Mouse (Mus musculus): ENCODE results near the gene Cux1.

- TF ChIP-seq CTCF (IDR thresholded peaks at IDR 0.05; ENCODE audit: extremely low read depth, insufficient read depth, insufficient read length, insufficient replicate concordance) (no peak), POLR2A (IDR thresholded peaks at IDR 0.05; ENCODE audit: low read depth, low read length) (no peak)
These were observed 318.8 kb downstream of the Cux1 start for GRCm38 (mm10) chr5:136248441-136248840.
